9 mouse cellular contexts compared by ENCODE assay signal in genomic region chr9:23254237-23255214, GRCm38 (mm10). TPM values are rescaled to one million over a fixed set of nuclear protein-coding genes. Genes with fewer than 3 reads are reported as not detected.
DNase-seq lines count a peak whose midpoint lies in the region; ATAC-seq and TF ChIP-seq lines count a peak whose summit lies in the region.
"Had no signal": no experiment of that assay in that cellular context is flagged by ENCODE, and none has a peak within 500 bp of the region (broad histone marks: within the 10 kb centered on the region; RNA-seq: fewer than 3 reads in every experiment).

No protein-coding gene starts in this region.

- H3K4me1 ChIP-seq in heart, embryonic 11.5 days (ENCODE audit: control insufficient read depth, insufficient read depth, low read length): no peaks in the 10 kb centered on the region
- peaks cover 11% of the 10 kb centered on the region; the same call in 1 of the 2 replicates for H3K4me1 ChIP-seq in heart, postnatal 0 days (ENCODE audit: control insufficient read depth, insufficient read depth)
- peaks cover 25% of the 10 kb centered on the region for H3K4me1 ChIP-seq in midbrain, embryonic 13.5 days (replicated peaks)
- H3K4me1 ChIP-seq: liver, embryonic 13.5 days had no signal

- TF ChIP-seq EP300 in heart, postnatal 0 days (IDR thresholded peaks at IDR 0.05; ENCODE audit: low read depth): no peak

- TF ChIP-seq POLR2A in brain, embryonic 14.5 days (IDR thresholded peaks at IDR 0.05; ENCODE audit: borderline replicate concordance, extremely low read depth, insufficient read depth, insufficient read length, poor library complexity, severe bottlenecking): no peak

- no peak overlapping the region for H3K9ac ChIP-seq in heart, embryonic 11.5 days (ENCODE audit: low read depth, low read length)
- H3K9ac ChIP-seq in heart, postnatal 0 days (replicated peaks; ENCODE audit: low read depth, low read length): no peak overlapping the region; the same call in 1 of the 2 replicates
- H3K9ac ChIP-seq in midbrain, embryonic 13.5 days (replicated peaks): peak overlapping the region; percentile 40
- H3K9ac ChIP-seq: liver, embryonic 13.5 days had no signal

- WGBS in heart, embryonic 11.5 days (ENCODE audit: insufficient replicate concordance): 55% methylated on average over 36 of the region's 37 CpGs
- WGBS in heart, postnatal 0 days: 42% methylated on average over 37 of the region's 37 CpGs
- WGBS in midbrain, embryonic 13.5 days: 33% methylated on average over 37 of the region's 37 CpGs

- no peak for ATAC-seq in heart, embryonic 11.5 days (replicated peaks; ENCODE audit: insufficient number of reproducible peaks, low FRiP score, low TSS enrichment)
- peak; percentile 20; the same call in 1 of the 2 replicates for ATAC-seq in heart, postnatal 0 days (ENCODE audit: insufficient read depth, low read depth)
- ATAC-seq in midbrain, embryonic 13.5 days: peak; percentile 62

- no peak overlapping the region for H3K27ac ChIP-seq in heart, embryonic 11.5 days (ENCODE audit: low read depth, low read length)
- no peak overlapping the region for H3K27ac ChIP-seq in heart, postnatal 0 days (ENCODE audit: low read depth)
- no peak overlapping the region for H3K27ac ChIP-seq in midbrain, embryonic 13.5 days
- H3K27ac ChIP-seq: liver, embryonic 13.5 days had no signal

- H3K27me3 ChIP-seq in heart, embryonic 11.5 days (ENCODE audit: control insufficient read depth, insufficient read depth, low read length): no peaks in the 10 kb centered on the region
- H3K27me3 ChIP-seq in heart, postnatal 0 days (ENCODE audit: control insufficient read depth, insufficient read depth, low read length): no peaks in the 10 kb centered on the region
- peaks cover 10% of the 10 kb centered on the region; the same call in 1 of the 2 replicates for H3K27me3 ChIP-seq in midbrain, embryonic 13.5 days
- H3K27me3 ChIP-seq: liver, embryonic 13.5 days had no signal

- H3K9me3 ChIP-seq in heart, embryonic 11.5 days (replicated peaks; ENCODE audit: control insufficient read depth, low read length): no peaks in the 10 kb centered on the region
- H3K9me3 ChIP-seq in heart, postnatal 0 days (replicated peaks; ENCODE audit: control insufficient read depth, low read length): no peaks in the 10 kb centered on the region
- no peaks in the 10 kb centered on the region for H3K9me3 ChIP-seq in midbrain, embryonic 13.5 days
- H3K9me3 ChIP-seq: liver, embryonic 13.5 days had no signal

- no peaks in the 10 kb centered on the region for H3K36me3 ChIP-seq in heart, embryonic 11.5 days (ENCODE audit: control insufficient read depth, insufficient read depth, low read length)
- H3K36me3 ChIP-seq in heart, postnatal 0 days (replicated peaks; ENCODE audit: control insufficient read depth, insufficient read depth, low read length): no peaks in the 10 kb centered on the region
- H3K36me3 ChIP-seq in midbrain, embryonic 13.5 days: no peaks in the 10 kb centered on the region
- H3K36me3 ChIP-seq: liver, embryonic 13.5 days had no signal

- peak overlapping the region; percentile 3; the same call in 1 of the 2 replicates for H3K4me3 ChIP-seq in heart, embryonic 11.5 days (ENCODE audit: low read depth, low read length)
- peak overlapping the region; percentile 31 for H3K4me3 ChIP-seq in heart, postnatal 0 days (ENCODE audit: low read depth, low read length)
- peak overlapping the region; percentile 35 for H3K4me3 ChIP-seq in midbrain, embryonic 13.5 days (replicated peaks)
- H3K4me3 ChIP-seq: liver, embryonic 13.5 days had no signal

- no peak for TF ChIP-seq CTCF in brain, embryonic 14.5 days (IDR thresholded peaks at IDR 0.05; ENCODE audit: borderline replicate concordance, extremely low read depth, insufficient read depth, insufficient read length)
- no peak for TF ChIP-seq CTCF in heart, postnatal 0 days (IDR thresholded peaks at IDR 0.05; ENCODE audit: low read depth)

- DNase-seq in heart, adult 8-10 months (ENCODE audit: low spot score): no peak
- DNase-seq in brain, embryonic 14.5 days (ENCODE audit: low read depth): peak; percentile 74
- DNase-seq in heart, postnatal 0 days (ENCODE audit: low spot score): no peak
- no peak for DNase-seq in urinary bladder, postnatal 10 days (ENCODE audit: low spot score)
- no peak for DNase-seq in layer of hippocampus, adult 9-11 months
- no peak for DNase-seq in kidney, postnatal 10 days
- DNase-seq: liver, embryonic 13.5 days had no signal

- peak overlapping the region; percentile 44 for H3K4me2 ChIP-seq in heart, embryonic 11.5 days
- peak overlapping the region; percentile 61 for H3K4me2 ChIP-seq in heart, postnatal 0 days (ENCODE audit: low read depth, low read length)
- peak overlapping the region; percentile 56 for H3K4me2 ChIP-seq in midbrain, embryonic 13.5 days (replicated peaks)
- H3K4me2 ChIP-seq: liver, embryonic 13.5 days had no signal

RNA-seq across cellular contexts. Expression of gene Bmper, which starts 31.6 kb away (rescaled TPM):
- 10.9 and 14.8 TPM in 2 replicates for polyA plus RNA-seq in heart, embryonic 11.5 days (2014; fragmentation: Nextera tagmentation; extraction: Ambion mirVana)
- 1 to 10 TPM; 1.5 to 3.3 (median 2.5) TPM for total RNA-seq in heart, adult 8-10 months (2022)
- polyA plus RNA-seq in brain, embryonic 14.5 days (2012; rRNA removed): 5.4 and 7.5 TPM in 2 replicates
- 3.4 and 4.5 TPM in 2 replicates for total RNA-seq in heart, postnatal 0 days (2014; rRNA removed; ENCODE audit: low replicate concordance)
- 3.7 and 3.9 TPM in 2 replicates for polyA plus RNA-seq in heart, postnatal 0 days (2015; fragmentation: Nextera tagmentation; extraction: Ambion mirVana)
- polyA plus RNA-seq in midbrain, embryonic 13.5 days (2015; fragmentation: Nextera tagmentation; extraction: Ambion mirVana): 3.8 and 4.8 TPM in 2 replicates
